Mouse (Mus musculus): Measurements from ENCODE around the gene Ythdf1. TPM values are rescaled to one million over a fixed set of nuclear protein-coding genes. Genes with fewer than 3 reads are reported as not detected.

The Ythdf1 gene
- polyA plus RNA-seq (2016; fragmentation: Nextera tagmentation; extraction: Ambion mirVana): 72.3 and 73.3 TPM in 2 replicates

DNA sequence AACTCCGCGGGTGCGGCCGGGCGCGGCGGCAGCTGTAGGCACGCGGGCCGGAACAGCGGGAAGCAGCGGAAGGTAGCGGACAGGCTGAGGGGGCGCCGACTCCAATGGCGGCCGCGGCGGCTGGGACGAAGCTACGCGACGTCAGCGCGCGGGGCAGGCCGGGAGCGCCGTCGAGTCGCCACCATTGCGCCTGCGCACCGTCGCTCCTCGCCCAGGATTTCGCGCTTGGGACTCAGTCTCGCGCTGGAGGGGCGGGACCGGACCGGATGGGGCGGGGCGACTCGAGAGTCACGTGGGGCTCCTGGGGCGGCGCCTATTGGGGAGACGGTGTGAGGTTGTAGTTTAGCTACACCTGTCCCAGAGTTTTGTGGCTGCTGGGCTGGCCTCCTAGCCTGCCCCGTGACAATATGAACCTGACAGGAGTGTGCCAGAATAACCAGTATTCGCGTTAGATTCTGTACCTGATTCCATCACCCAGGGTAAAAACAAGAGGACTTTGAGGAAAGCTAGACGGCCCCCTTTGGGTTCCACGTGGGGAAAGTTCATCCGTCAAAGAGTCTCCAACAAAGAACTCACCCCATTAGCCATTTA lies at the start of gene Ythdf1:
Gene Ythdf1 (minus strand): TSS at position 140 of the 591 bp plus-strand sequence.
- Histone ChIP-seq H3K27me3 (replicated peaks; ENCODE audit: low read depth, poor library complexity, severe bottlenecking) (peaks cover 3% of the 10 kb centered on the region; the same call in 1 of the 2 replicates), H3K4me1 (peaks cover 18% of the 10 kb centered on the region), H3K27ac (replicated peaks) (peak within 1 kb of the TSS; percentile 96), H3K9me3 (no peaks in the 10 kb centered on the region), H3K4me3 (peak within 1 kb of the TSS; percentile 95), H3K36me3 (replicated peaks) (peaks cover 30% of the 10 kb centered on the region)
- peak; percentile 99 for DNase-seq (ENCODE audit: low spot score)
- under 1% methylated on average over 56 of the region's 56 CpGs for WGBS

DNA sequence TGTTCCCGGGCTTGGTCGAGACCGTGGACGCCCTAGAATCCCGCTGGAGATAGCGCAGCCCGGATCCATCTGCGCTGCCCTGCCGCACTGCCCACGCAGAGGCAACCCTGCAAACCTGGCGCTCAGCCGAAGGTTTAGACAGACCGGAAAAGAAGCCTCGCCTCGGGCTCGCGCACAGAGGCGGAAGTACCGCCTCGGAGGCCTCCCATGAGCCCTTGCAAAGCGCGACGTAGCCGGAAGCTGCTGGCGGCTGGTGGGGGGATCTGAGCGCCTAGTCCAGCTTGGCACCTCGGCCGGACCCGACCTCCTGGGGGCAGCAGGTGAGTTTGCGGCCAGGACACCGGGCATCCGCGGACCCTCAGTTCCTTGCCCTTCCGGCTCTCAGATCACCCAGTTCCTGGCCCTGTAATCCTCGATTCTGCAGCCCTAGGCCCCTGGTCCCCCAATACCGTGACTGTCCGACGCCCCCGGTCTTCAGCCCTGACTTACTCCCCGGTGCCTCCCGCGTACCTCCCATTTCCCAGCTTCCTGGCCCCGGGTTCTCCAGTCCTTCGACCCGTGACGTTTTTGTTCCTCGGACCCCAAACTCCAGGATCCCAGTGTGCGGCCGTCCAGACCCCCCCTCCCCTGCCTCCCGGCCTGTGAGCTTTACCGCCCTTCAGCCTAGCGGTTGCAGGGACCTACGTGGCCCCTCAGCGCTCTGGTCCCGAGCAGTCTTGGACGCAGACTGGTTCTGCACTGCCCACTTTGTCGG lies 46.4 kb upstream of the Ythdf1 start, which contains the start of gene Arfgap1:
Gene Arfgap1 (plus strand): TSS at position 216 of the 754 bp plus-strand sequence.
- WGBS: under 1% methylated on average over 57 of the region's 57 CpGs
- Histone ChIP-seq H3K4me1 (peaks cover 29% of the 10 kb centered on the region), H3K9me3 (no peaks in the 10 kb centered on the region), H3K27me3 (replicated peaks; ENCODE audit: low read depth, poor library complexity, severe bottlenecking) (no peaks in the 10 kb centered on the region), H3K4me3 (peak within 1 kb of the TSS; percentile 96), H3K36me3 (replicated peaks) (peaks cover 33% of the 10 kb centered on the region), H3K27ac (replicated peaks) (peak within 1 kb of the TSS; percentile 88)
- DNase-seq (ENCODE audit: low spot score): peak; percentile 91

DNA sequence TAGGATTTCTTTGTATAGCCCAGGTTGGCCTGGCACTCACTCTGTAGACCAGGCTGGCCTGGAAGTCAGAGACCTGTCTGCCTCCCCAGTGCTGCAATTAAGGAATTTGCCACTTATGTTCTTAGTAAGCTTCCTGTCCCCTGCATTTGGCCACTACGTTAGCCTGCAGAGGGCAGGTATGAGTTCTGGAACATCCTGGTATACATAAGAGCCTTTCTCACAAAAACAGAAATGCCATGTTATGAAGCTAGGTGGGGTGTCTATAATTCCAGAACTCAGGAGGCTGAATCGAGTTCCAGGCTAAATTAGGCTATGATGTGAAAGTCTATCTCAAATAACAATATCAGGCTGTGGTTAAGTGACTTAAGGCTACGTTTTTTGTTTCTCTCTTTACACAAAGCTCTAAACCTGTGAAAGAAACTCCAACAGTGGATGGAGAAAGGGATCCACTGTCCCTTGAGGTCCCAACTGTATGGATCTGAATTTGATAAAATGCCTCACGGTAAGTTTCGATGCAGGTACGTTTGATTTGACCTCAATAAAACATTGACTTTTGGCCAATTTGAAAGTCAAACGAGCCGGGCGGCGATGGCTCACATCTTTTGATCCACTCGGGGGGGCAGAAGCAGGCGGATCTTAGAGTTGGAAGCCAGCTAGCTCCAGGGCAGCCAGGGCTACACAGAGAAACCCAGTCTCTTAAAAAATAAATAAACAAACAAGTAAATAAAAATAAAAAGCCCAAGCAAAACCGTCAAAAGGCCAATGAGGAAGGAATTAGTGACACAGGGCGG lies 45.5 kb upstream of the Ythdf1 start:
- peak overlapping the region; percentile 88 for H3K27ac ChIP-seq (replicated peaks)
- no peak for DNase-seq (ENCODE audit: low spot score)
- peaks cover 29% of the 10 kb centered on the region for H3K4me1 ChIP-seq

GRCm38 (mm10) chr2:180963956-180964355 lies 43.2 kb upstream of the Ythdf1 start:
- Histone ChIP-seq H3K4me1 (peaks cover 26% of the 10 kb centered on the region), H3K36me3 (replicated peaks) (peaks cover 4% of the 10 kb centered on the region), H3K4me3 (no peak overlapping the region), H3K27ac (replicated peaks) (no peak overlapping the region), H3K27me3 (replicated peaks; ENCODE audit: low read depth, poor library complexity, severe bottlenecking) (no peaks in the 10 kb centered on the region), H3K9me3 (no peaks in the 10 kb centered on the region)
- peak; percentile 83 for DNase-seq (ENCODE audit: low spot score)
- 12% methylated on average over 5 of the region's 5 CpGs for WGBS

More for the DNA sequence above, 45.5 kb upstream of the Ythdf1 start:
- Histone ChIP-seq H3K9me3 (no peaks in the 10 kb centered on the region), H3K36me3 (replicated peaks) (peaks cover 24% of the 10 kb centered on the region), H3K4me3 (peak overlapping the region; percentile 96), H3K27me3 (replicated peaks; ENCODE audit: low read depth, poor library complexity, severe bottlenecking) (no peaks in the 10 kb centered on the region)
- 16% methylated on average over 14 of the region's 14 CpGs for WGBS

- H3K4me3 ChIP-seq: no peak overlapping the region
- H3K27ac ChIP-seq (replicated peaks): no peak overlapping the region
- 82% methylated on average over 2 of the region's 2 CpGs for WGBS
- H3K36me3 ChIP-seq (replicated peaks): no peaks in the 10 kb centered on the region
- H3K4me1 ChIP-seq: peaks cover 17% of the 10 kb centered on the region
- no peak for DNase-seq (ENCODE audit: low spot score)
- H3K27me3 ChIP-seq (replicated peaks; ENCODE audit: low read depth, poor library complexity, severe bottlenecking): no peaks in the 10 kb centered on the region
- H3K9me3 ChIP-seq: no peaks in the 10 kb centered on the region
These were observed 42.0 kb upstream of the Ythdf1 start for GRCm38 (mm10) chr2:180962616-180963308.

DNA sequence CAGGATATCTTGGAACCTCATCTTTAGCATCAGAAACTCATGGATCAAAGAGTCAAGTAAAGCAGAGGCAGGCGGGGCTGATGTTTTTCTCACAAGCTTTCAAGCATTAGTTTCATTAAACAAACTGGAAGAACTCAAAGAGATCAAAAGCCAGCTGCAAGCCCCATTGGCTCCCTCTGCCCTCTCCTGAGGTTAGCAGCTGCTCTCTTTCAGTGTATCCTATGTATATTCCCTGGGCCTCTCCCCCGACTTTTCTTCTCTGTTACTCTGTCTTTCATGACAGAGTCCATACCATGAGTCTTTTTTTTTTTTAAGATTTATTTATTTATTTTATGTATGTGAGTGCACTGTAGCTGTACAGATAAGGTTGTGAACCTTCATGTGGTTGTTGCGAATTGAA lies 39.4 kb upstream of the Ythdf1 start:
- H3K4me1 ChIP-seq: peaks cover 7% of the 10 kb centered on the region
- H3K4me3 ChIP-seq: no peak overlapping the region
- H3K36me3 ChIP-seq (replicated peaks): no peaks in the 10 kb centered on the region
- 78% methylated on average over 3 of the region's 3 CpGs for WGBS
- DNase-seq (ENCODE audit: low spot score): no peak
- H3K27ac ChIP-seq (replicated peaks): no peak overlapping the region
- peaks cover 18% of the 10 kb centered on the region for H3K27me3 ChIP-seq (replicated peaks; ENCODE audit: low read depth, poor library complexity, severe bottlenecking)
- no peaks in the 10 kb centered on the region for H3K9me3 ChIP-seq

GRCm38 (mm10) chr2:180959605-180960004 lies 38.9 kb upstream of the Ythdf1 start:
- Histone ChIP-seq H3K4me3 (no peak overlapping the region), H3K27ac (replicated peaks) (no peak overlapping the region), H3K36me3 (replicated peaks) (no peaks in the 10 kb centered on the region), H3K4me1 (peaks cover 13% of the 10 kb centered on the region), H3K9me3 (no peaks in the 10 kb centered on the region), H3K27me3 (replicated peaks; ENCODE audit: low read depth, poor library complexity, severe bottlenecking) (peaks cover 24% of the 10 kb centered on the region)
- WGBS: 80% methylated on average over 7 of the region's 7 CpGs
- DNase-seq (ENCODE audit: low spot score): no peak

GRCm38 (mm10) chr2:180954061-180955047 lies 33.6 kb upstream of the Ythdf1 start, which contains the start of gene Nkain4:
Gene Nkain4 (minus strand): TSS chr2:180954699.
- H3K4me1 ChIP-seq: peaks cover 46% of the 10 kb centered on the region
- peaks cover 55% of the 10 kb centered on the region for H3K27me3 ChIP-seq (replicated peaks; ENCODE audit: low read depth, poor library complexity, severe bottlenecking)
- no peaks in the 10 kb centered on the region for H3K9me3 ChIP-seq
- H3K27ac ChIP-seq (replicated peaks): peak within 1 kb of the TSS; percentile 80
- peak within 1 kb of the TSS; percentile 66 for H3K4me3 ChIP-seq
- WGBS: under 1% methylated on average over 52 of the region's 52 CpGs
- no peaks in the 10 kb centered on the region for H3K36me3 ChIP-seq (replicated peaks)
- peak; percentile 89 for DNase-seq (ENCODE audit: low spot score)

GRCm38 (mm10) chr2:180953638-180954037 lies 32.9 kb upstream of the Ythdf1 start:
- H3K4me3 ChIP-seq: peak overlapping the region; percentile 66
- H3K27ac ChIP-seq (replicated peaks): peak overlapping the region; percentile 80
- H3K4me1 ChIP-seq: peaks cover 46% of the 10 kb centered on the region
- H3K9me3 ChIP-seq: no peaks in the 10 kb centered on the region
- peaks cover 55% of the 10 kb centered on the region for H3K27me3 ChIP-seq (replicated peaks; ENCODE audit: low read depth, poor library complexity, severe bottlenecking)
- DNase-seq (ENCODE audit: low spot score): no peak
- no peaks in the 10 kb centered on the region for H3K36me3 ChIP-seq (replicated peaks)
- WGBS: 15% methylated on average over 2 of the region's 2 CpGs

GRCm38 (mm10) chr2:180952731-180953171 lies 32.0 kb upstream of the Ythdf1 start:
- peak overlapping the region; percentile 66 for H3K4me3 ChIP-seq
- DNase-seq (ENCODE audit: low spot score): peak; percentile 61
- no peaks in the 10 kb centered on the region for H3K9me3 ChIP-seq
- peaks cover 55% of the 10 kb centered on the region for H3K27me3 ChIP-seq (replicated peaks; ENCODE audit: low read depth, poor library complexity, severe bottlenecking)
- peaks cover 46% of the 10 kb centered on the region for H3K4me1 ChIP-seq
- peak overlapping the region; percentile 80 for H3K27ac ChIP-seq (replicated peaks)
- WGBS: 5% methylated on average over 9 of the region's 9 CpGs
- H3K36me3 ChIP-seq (replicated peaks): no peaks in the 10 kb centered on the region

DNA sequence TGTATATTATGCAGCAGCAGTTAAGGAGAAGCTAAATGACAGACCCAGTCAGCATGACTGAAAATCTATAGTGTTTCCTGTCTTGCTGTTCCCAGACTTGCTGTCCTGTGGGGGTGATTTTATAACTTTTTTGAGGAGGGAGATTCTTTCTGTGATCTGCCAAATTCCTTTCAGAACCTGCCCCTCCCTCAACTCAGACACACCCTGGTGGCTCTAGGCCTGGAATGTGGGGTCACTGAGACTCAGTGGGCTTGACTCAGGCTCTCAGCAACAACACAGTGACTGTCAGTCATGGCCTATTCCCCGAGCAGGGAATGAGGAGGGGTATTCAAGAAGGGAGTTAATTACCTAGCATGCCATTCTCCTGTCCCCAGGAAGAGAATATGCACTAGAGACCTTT lies 29.2 kb upstream of the Ythdf1 start:
- no peaks in the 10 kb centered on the region for H3K36me3 ChIP-seq (replicated peaks)
- DNase-seq (ENCODE audit: low spot score): no peak
- WGBS: 24% methylated on average over 1 of the region's 1 CpGs
- no peaks in the 10 kb centered on the region for H3K9me3 ChIP-seq
- peaks cover 42% of the 10 kb centered on the region for H3K4me1 ChIP-seq
- H3K27me3 ChIP-seq (replicated peaks; ENCODE audit: low read depth, poor library complexity, severe bottlenecking): peaks cover 34% of the 10 kb centered on the region
- H3K27ac ChIP-seq (replicated peaks): no peak overlapping the region
- H3K4me3 ChIP-seq: no peak overlapping the region

All from embryonic facial prominence, embryonic 10.5 days (tissue).